Mouse (Mus musculus) myocyte (in vitro differentiated cells): ENCODE measurements around the gene Wdr19. TPM values are rescaled to one million over a fixed set of nuclear protein-coding genes. Genes with fewer than 3 reads are reported as not detected.

Experiments
- H3K27me3 ChIP-seq: one replicate; pipeline ENCODE4 v1.6.1; 2011; ENCODE audit not compliant: control insufficient read depth, insufficient read depth, insufficient read length
- H3K36me3 ChIP-seq: one replicate; pipeline ENCODE4 v1.6.1; 2011; ENCODE audit not compliant: control insufficient read depth, insufficient read depth
- H3K4me2 ChIP-seq: one replicate; pipeline ENCODE4 v1.6.1; 2011; ENCODE audit warnings: low read depth, control low read depth
- H3K4me3 ChIP-seq: one replicate; pipeline ENCODE4 v1.5.1; 2011; ENCODE audit warnings: mild to moderate bottlenecking, control low read depth, moderate library complexity
- H3K79me2 ChIP-seq: one replicate; pipeline ENCODE4 v1.6.1; 2011; ENCODE audit not compliant: control insufficient read depth, insufficient read depth
- H3ac ChIP-seq: one replicate; pipeline ENCODE4 v1.6.1; 2011; ENCODE audit not compliant: control insufficient read depth, insufficient read length
- CEBPB ChIP-seq: IDR thresholded peaks from 2 replicates; pipeline ENCODE4 v1.6.1; 2011; ENCODE audit warnings: mild to moderate bottlenecking, moderate library complexity; ENCODE audit not compliant: poor library complexity, insufficient read depth, severe bottlenecking
- E2F4 ChIP-seq: IDR thresholded peaks from one replicate; pipeline ENCODE4 v1.6.1; 2011; ENCODE audit warnings: mild to moderate bottlenecking, control low read depth, moderate library complexity; ENCODE audit not compliant: insufficient read depth
- MAX ChIP-seq: IDR thresholded peaks from one replicate; pipeline ENCODE4 v1.6.1; 2011; ENCODE audit warnings: low read depth, mild to moderate bottlenecking, control low read depth
- MYOD1 ChIP-seq, 3 experiments: IDR thresholded peaks; one replicate each; pipeline ENCODE4 v1.6.1; 2011; ENCODE audit warnings: control low read depth in 2 of 3, low read depth in 2 of 3, mild to moderate bottlenecking in 2 of 3, moderate library complexity in 1 of 3; ENCODE audit not compliant: insufficient read length in 2 of 3, control insufficient read depth in 1 of 3
- MYOG ChIP-seq, 3 experiments: IDR thresholded peaks; one replicate each; pipeline ENCODE4 v1.6.1; 2011; ENCODE audit warnings: control low read depth in 2 of 3, low read depth in 2 of 3, mild to moderate bottlenecking in 2 of 3; ENCODE audit not compliant: insufficient read length in 2 of 3, control insufficient read depth in 1 of 3, insufficient read depth in 1 of 3
- POLR2A ChIP-seq: IDR thresholded peaks from one replicate; pipeline ENCODE4 v1.6.1; 2011; ENCODE audit warnings: low read depth, mild to moderate bottlenecking, control low read depth, moderate library complexity; ENCODE audit not compliant: insufficient read length
- POLR2AphosphoS2 ChIP-seq: IDR thresholded peaks from one replicate; pipeline ENCODE4 v1.6.1; 2011; ENCODE audit warnings: low read depth, control low read depth; ENCODE audit not compliant: insufficient read length
- REST ChIP-seq: IDR thresholded peaks from one replicate; pipeline ENCODE4 v1.6.1; 2011; ENCODE audit warnings: mild to moderate bottlenecking, control low read depth, moderate library complexity; ENCODE audit not compliant: insufficient read depth, insufficient read length
- SRF ChIP-seq: IDR thresholded peaks from one replicate; pipeline ENCODE4 v1.6.1; 2011; ENCODE audit warnings: low read depth; ENCODE audit not compliant: control insufficient read depth, insufficient read length
- TCF12 ChIP-seq: IDR thresholded peaks from one replicate; pipeline ENCODE4 v1.6.1; 2011; ENCODE audit warnings: mild to moderate bottlenecking, control low read depth; ENCODE audit not compliant: poor library complexity, insufficient read depth, severe bottlenecking
- TCF3 ChIP-seq: IDR thresholded peaks from one replicate; pipeline ENCODE4 v1.6.1; 2011; ENCODE audit warnings: low read depth, control low read depth; ENCODE audit not compliant: insufficient read length
- USF1 ChIP-seq: IDR thresholded peaks from one replicate; pipeline ENCODE4 v1.6.1; 2011; ENCODE audit warnings: low read depth, mild to moderate bottlenecking, control low read depth, moderate library complexity
- polyA plus RNA-seq: library from polyadenylated mRNA; unstranded; fragments of >200 nt; fragmentation: generic; extraction: Trizol; gene quantifications from one replicate; pipeline ENCODE4 v1.2.1, GENCODE M21; 2012; ENCODE audit warnings: missing spikeins

The Wdr19 gene
- polyA plus RNA-seq, 1 experiment = 3.4 TPM

- no peak overlapping the region for H3K4me2 ChIP-seq
- TF ChIP-seq POLR2AphosphoS2 (no peak), REST (no peak), TCF12 (no peak), TCF3 (no peak), MYOD1 (IDR thresholded peaks at IDR 0.05; ENCODE audit: control insufficient read depth in 1 of 3, insufficient read length in 2 of 3, low read depth in 2 of 3) (no peak), MYOG (IDR thresholded peaks at IDR 0.05; ENCODE audit: control insufficient read depth in 1 of 3, insufficient read depth in 1 of 3, insufficient read length in 2 of 3, low read depth in 2 of 3) (no peak), CEBPB (no peak), MAX (no peak), E2F4 (no peak), USF1 (no peak), SRF (no peak), POLR2A (no peak)
- no peaks in the 10 kb centered on the region for H3K79me2 ChIP-seq
- no peaks in the 10 kb centered on the region for H3K27me3 ChIP-seq
- H3K36me3 ChIP-seq = peaks cover 13% of the 10 kb centered on the region
- H3K4me3 ChIP-seq = no peak overlapping the region
- H3ac ChIP-seq = no peak overlapping the region
Observed at GRCm38 (mm10) chr5:65154287-65154686, 45.2 kb upstream of the Wdr19 start.

- H3K4me3 ChIP-seq = no peak overlapping the region
- no peak overlapping the region for H3ac ChIP-seq
- H3K4me2 ChIP-seq = no peak overlapping the region
- peaks cover 5% of the 10 kb centered on the region for H3K36me3 ChIP-seq
- TF ChIP-seq POLR2A (no peak), CEBPB (no peak), MYOD1 (IDR thresholded peaks at IDR 0.05; ENCODE audit: control insufficient read depth in 1 of 3, insufficient read length in 2 of 3, low read depth in 2 of 3) (no peak), REST (no peak), E2F4 (no peak), MAX (no peak), USF1 (no peak), POLR2AphosphoS2 (no peak), SRF (no peak), TCF12 (no peak), MYOG (IDR thresholded peaks at IDR 0.05; ENCODE audit: control insufficient read depth in 1 of 3, insufficient read depth in 1 of 3, insufficient read length in 2 of 3, low read depth in 2 of 3) (no peak), TCF3 (no peak)
- no peaks in the 10 kb centered on the region for H3K79me2 ChIP-seq
- no peaks in the 10 kb centered on the region for H3K27me3 ChIP-seq
Observed at GRCm38 (mm10) chr5:65156853-65157252, 42.6 kb upstream of the Wdr19 start.

- Histone ChIP-seq H3K27me3 (no peaks in the 10 kb centered on the region), H3K79me2 (no peaks in the 10 kb centered on the region), H3K4me3 (no peak overlapping the region), H3K36me3 (peaks cover under 1% of the 10 kb centered on the region), H3K4me2 (no peak overlapping the region), H3ac (no peak overlapping the region)
- TF ChIP-seq MYOD1 (IDR thresholded peaks at IDR 0.05; ENCODE audit: control insufficient read depth in 1 of 3, insufficient read length in 2 of 3, low read depth in 2 of 3) (no peak), CEBPB (no peak), MYOG (IDR thresholded peaks at IDR 0.05; ENCODE audit: control insufficient read depth in 1 of 3, insufficient read depth in 1 of 3, insufficient read length in 2 of 3, low read depth in 2 of 3) (no peak), E2F4 (no peak)
Observed at GRCm38 (mm10) chr5:65157412-65158381, 41.8 kb upstream of the Wdr19 start.

GRCm38 (mm10) chr5:65158696-65159305 lies 40.7 kb upstream of the Wdr19 start:
- Histone ChIP-seq H3K27me3 (no peaks in the 10 kb centered on the region), H3K79me2 (no peaks in the 10 kb centered on the region), H3K36me3 (no peaks in the 10 kb centered on the region), H3K4me3 (no peak overlapping the region), H3ac (no peak overlapping the region), H3K4me2 (no peak overlapping the region)
- TF ChIP-seq USF1 (no peak), MYOG (IDR thresholded peaks at IDR 0.05; ENCODE audit: control insufficient read depth in 1 of 3, insufficient read depth in 1 of 3, insufficient read length in 2 of 3, low read depth in 2 of 3) (no peak), MYOD1 (IDR thresholded peaks at IDR 0.05; ENCODE audit: control insufficient read depth in 1 of 3, insufficient read length in 2 of 3, low read depth in 2 of 3) (no peak), TCF3 (no peak), CEBPB (no peak), MAX (no peak), POLR2A (no peak), E2F4 (no peak), TCF12 (no peak), POLR2AphosphoS2 (no peak), SRF (no peak), REST (no peak)
